Mouse (Mus musculus): ENCODE measurements around the gene Cuedc1. TPM values are rescaled to one million over a fixed set of nuclear protein-coding genes. Genes with fewer than 3 reads are reported as not detected.

Gene Cuedc1
- total RNA-seq, 4 experiments from 2014 or later: 28.0 to 31.8 (median 30.9) TPM

- no peak for DNase-seq (ENCODE audit: low spot score in 2 of 2)
Measured at GRCm38 (mm10) chr11:88117356-88118090, 19.7 kb downstream of the Cuedc1 start.

DNA sequence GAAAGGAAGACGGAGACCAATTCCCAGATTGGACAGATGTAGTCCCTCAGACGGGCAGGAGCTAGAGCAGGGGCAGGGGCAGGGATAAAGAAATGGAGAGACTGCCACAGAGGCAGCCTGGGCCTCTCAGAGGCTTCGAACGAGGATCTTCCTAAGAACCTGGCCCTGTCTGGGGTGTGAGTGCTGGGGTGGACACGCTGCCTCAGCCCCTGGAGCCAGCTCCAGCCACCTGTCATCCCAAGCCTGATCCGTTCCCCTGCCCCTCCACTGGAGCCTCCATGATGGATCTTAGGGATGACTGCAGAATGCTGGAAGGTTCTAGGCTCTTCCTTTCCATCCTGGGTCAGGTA lies 20.2 kb downstream of the Cuedc1 start:
- no peak for DNase-seq (ENCODE audit: low spot score in 2 of 2)

DNA sequence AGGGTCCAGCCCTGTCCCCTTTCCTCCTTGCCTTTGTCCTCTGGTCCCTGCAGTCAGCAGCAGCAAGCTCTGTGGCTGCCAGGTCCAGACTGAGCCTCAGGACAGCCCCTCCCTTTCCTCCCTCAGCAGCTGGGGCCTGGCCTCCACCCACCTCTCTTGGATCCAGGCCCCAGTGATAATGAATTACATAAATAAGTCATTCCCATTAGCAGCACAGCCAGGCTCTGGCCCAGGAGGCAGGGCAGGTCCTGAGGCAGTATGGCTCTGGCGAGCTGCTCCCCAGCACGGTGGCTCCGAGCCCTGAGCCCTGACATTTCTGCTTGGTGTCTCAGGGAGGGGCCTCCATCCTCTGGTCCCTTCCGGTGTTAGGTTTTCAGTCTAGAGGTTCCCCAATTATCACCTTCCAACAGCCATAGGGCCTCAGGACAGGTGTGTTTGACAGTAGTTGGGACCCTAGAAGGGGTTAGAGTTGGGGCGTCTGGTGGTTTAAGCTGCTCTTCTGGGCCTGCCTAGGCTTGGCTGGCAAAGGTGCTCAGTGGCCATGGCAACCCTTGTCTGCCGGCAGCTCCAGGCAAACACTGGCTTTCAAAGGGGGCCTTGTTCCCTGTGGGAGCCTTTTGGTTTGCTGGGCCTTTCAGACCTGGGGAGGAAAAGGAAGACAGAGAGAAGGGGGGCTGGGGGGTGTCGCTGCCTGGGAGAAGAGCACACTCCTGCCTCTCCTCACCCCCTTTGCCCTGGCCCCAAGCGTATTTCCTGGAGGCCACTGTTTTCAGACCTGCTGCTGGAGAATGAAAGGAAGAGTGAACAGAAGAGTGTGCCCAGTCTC lies 21.2 kb downstream of the Cuedc1 start:
- peak; percentile 35 to 71 for DNase-seq (ENCODE audit: low spot score in 2 of 2)

DNA sequence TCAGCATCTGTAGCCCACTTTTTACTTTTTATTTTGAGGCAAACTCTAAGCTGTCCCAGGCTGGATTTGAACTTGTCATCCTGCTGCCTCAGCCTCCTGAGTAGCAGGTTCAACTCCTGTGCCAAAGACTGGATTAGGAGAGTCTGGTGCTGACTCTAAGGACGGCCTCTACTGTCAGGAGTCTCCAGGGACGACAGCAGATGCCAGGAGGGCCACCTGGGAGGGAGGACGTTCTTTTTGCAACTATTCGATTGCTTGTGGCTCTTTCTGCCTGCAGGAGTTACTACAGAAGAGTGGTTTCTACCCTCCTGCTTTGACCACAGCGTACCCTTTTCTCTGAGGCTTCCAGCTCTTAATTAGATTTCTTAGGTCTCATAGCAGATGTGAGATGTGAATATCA lies 24.7 kb downstream of the Cuedc1 start:
- DNase-seq (ENCODE audit: low spot score in 2 of 2): no peak

GRCm38 (mm10) chr11:88123021-88123420 lies 25.2 kb downstream of the Cuedc1 start:
- no peak for DNase-seq (ENCODE audit: low spot score in 2 of 2)

GRCm38 (mm10) chr11:88123731-88124130 lies 25.9 kb downstream of the Cuedc1 start:
- no peak for DNase-seq (ENCODE audit: low spot score in 2 of 2)

- DNase-seq (ENCODE audit: low spot score in 2 of 2): no peak
Measured at GRCm38 (mm10) chr11:88125483-88125882, 27.6 kb downstream of the Cuedc1 start.

DNA sequence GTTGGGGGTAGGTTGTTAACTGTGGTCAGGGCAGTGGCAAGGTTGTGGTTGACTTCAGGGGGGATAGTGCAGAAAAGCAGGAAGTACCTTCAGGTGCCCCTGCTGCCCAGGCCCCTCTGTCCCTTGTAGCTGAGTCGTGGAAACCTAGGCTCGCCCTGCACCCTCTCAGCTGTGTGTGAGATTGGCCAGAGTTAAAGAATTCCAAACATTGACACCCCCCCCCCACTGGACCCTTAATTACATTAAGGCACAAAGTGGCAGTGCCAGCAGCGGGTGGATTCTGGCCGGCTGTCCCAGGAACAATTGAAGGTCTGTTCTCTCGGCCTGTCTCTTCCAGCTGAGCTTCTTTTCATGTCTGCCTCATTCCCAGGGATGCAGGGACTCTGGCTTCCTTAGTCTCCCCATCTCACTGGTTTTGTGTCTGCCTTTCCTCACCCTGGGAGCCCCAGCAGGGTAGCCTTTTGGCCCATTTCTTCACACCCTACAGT lies 28.5 kb downstream of the Cuedc1 start:
- peak in 1 of 2 experiments; percentile 51 for DNase-seq (ENCODE audit: low spot score in 2 of 2)

DNA sequence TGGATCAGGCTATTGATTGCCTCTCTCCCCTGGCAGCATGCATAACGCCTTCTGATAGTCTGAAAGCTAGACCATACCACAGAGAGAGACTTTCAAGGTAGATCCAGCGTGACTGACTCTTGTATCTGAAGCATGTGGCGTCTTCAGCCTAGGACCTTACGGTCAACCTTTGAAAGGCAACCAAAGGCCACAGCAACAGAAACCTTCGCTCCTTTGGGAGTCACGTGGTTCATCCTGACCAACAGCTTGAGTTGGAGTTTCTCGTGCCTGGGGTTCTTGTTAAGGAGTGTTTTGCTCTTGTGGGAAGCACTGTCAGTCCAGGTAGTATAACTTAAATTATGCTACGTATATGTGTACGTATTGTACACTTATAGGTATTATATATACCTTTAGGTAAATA lies 30.6 kb downstream of the Cuedc1 start:
- no peak for DNase-seq (ENCODE audit: low spot score in 2 of 2)

DNA sequence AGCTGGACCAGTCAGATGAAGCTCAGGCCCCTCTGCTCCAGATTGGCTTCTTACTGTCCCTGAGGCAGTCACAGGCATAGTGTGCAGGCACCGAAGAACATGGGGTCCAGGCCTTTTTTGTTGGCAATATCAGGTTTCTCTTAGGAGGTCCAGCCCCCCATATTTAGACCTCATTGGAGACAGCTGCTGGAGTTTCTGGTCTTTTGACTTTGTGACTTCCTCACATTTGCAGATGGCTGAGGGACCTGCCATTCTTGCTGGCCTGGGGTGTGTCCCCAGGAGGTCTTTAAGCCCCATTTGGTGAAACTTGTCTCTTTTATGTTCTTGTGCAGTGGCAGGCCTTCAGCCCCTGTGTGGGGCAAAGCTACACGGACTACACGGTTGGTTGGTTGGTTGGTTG lies 31.4 kb downstream of the Cuedc1 start:
- DNase-seq (ENCODE audit: low spot score in 2 of 2): no peak

- DNase-seq (ENCODE audit: low spot score in 2 of 2): no peak
Measured at GRCm38 (mm10) chr11:88129935-88130334, 32.1 kb downstream of the Cuedc1 start.

- DNase-seq (ENCODE audit: low spot score in 2 of 2): no peak
Measured at GRCm38 (mm10) chr11:88131847-88132246, 34.0 kb downstream of the Cuedc1 start.

- DNase-seq (ENCODE audit: low spot score in 2 of 2): no peak
Measured at GRCm38 (mm10) chr11:88135218-88135617, 37.4 kb downstream of the Cuedc1 start.

GRCm38 (mm10) chr11:88137814-88138425 lies 40.1 kb downstream of the Cuedc1 start:
- no peak for DNase-seq (ENCODE audit: low spot score in 2 of 2)

DNA sequence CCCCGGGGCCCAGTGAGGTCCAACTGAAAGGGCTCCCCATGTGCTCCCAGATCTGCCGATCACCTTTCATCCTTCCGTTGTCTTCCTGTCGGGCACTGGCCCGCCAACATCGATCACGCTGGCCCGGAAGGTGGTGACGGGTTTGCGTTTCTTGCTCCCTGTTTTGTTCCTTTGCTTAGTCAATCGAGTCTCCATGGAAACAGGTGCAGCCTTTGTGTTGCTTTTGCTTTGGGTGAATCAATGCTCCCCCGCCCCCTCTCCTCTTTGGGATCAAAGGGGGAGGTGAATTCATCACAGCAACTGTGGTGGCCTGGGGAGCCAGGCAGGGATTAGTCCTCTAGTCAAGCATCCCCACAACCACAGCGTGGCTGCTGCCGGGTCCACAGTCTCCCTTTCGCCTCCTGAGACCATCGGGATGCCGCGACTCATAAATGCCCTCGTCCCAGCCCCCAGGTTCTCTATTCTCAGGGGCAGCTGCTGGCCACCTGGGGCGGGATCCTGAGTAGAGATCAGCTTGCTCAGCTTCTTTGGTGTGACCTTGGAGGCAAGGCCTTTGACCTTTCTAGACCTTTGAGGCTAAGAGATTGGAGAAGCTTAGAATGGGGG lies 41.5 kb downstream of the Cuedc1 start:
- peak in 1 of 2 experiments; percentile 52 for DNase-seq (ENCODE audit: low spot score in 2 of 2)

DNA sequence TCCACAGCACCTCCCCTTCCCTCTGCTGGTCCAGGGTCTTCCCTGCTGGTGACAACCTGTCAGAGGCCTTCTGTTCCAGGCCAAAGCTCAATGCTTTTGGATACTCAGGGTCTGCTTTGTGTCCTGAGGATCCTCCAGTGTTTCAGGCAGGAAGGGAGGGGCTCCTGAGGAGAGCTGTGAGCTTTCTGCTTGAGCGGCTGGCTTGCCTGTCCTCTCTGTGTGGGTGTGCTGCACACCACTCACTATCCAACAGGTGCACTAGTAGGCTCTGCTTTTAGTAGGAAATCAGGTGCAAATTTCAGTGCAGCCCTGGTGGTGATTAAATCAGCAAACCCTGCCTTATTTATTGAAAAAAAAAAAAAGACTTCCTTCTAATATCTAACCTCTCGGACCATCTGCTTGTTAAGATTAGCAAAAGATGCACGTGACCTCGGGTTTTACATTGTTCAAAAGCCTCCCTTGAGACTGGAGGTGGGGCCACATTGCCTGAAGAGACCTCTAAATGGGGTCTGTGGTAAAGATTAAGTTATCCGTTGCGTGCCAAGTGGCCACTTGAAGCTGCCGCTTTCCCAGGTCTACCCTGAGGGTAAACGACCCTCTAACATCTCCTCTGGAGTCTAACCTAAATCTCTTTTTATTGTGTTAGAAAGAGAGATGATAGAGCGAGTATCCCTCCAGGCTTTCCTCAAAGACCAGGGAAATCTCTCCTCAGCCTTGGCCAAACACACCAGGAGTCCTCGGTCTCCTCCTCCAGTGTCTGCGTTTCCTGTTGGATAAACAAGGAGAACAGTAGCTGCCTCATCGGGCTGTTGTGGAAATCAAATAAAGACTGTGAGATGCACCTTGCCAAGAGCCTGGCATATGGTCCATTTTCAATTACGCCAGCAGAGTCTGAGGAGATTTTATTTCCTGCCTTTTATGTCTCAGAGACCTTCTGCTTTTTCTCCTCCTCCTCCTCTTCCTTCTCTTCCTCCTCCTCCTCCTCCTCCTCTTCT lies 42.5 kb downstream of the Cuedc1 start:
- no peak for DNase-seq (ENCODE audit: low spot score in 2 of 2)

GRCm38 (mm10) chr11:88142362-88142761 lies 44.5 kb downstream of the Cuedc1 start:
- DNase-seq (ENCODE audit: low spot score in 2 of 2): no peak

DNA sequence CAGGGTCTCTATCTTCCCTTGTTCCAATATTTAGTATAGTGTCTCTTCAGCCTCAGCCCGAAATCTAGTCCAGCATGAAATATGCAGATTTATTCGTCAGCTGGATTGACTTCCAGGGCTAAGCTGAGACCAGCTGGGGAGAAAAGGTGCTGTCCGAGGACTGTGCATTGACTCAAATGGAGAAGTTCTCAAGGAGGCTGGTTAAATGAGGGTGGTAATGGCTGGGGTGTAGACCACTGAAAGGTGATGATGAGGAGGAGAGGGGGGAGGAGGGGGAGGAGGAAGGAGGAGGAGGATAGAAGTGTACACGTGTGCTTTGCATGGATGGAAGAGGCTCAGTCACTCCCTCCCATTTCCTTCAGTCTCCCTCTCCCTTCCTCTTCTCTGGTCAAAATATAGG lies 46.2 kb downstream of the Cuedc1 start:
- no peak for DNase-seq (ENCODE audit: low spot score in 2 of 2)

DNA sequence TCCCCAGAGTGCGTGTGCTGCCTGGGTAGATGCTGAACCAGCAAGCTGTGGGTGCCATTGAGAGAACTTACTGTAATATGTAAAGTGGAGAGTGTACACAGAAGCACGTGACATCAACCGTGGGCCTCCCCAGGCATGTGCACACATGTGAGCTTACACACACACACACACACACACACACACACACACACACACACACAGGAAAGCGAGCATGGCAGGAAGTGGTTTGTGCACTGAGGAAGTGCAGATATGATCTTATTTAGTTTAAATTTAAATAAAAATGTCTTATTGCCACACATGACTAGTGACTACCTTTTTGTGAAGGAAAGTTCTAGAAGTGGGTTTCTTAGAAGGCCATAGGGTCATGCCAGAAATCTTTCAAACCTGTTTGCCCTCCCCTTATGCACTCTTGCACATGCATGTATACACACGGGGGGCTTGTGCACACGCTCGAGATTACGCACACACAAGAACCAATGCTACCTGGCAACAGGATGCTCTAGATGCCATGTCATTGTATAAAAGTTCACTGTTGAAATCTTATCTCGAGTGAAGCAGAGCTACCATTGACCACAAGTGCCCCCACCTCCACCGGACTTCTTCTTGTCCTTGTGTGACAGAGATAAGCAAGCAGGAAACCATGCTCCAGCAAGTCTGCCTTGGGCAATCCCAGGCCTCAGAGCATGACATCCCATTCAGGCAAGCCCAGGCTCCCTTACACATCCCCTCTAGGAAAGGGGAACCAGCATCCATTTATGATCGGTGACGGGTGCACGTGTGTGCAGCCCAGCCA lies 47.6 kb downstream of the Cuedc1 start:
- DNase-seq (ENCODE audit: low spot score in 2 of 2): no peak
